Mouse (Mus musculus) neural tube, embryonic 11.5 days (tissue): ENCODE measurements around the gene Timm13. TPM values are rescaled to one million over a fixed set of nuclear protein-coding genes. Genes with fewer than 3 reads are reported as not detected.

ENCODE experiments used
- ATAC-seq: fragments of 200-750 bp; cut with Nextera tagmentation; 2 replicates; pipeline ENCODE4 v1.8.0; 2017; ENCODE audit warnings: moderate number of reproducible peaks, mild to moderate bottlenecking, moderate TSS enrichment, moderate library complexity; ENCODE audit not compliant: insufficient read depth, low FRiP score, low TSS enrichment
- DNase-seq: peaks from one replicate; pipeline ENCODE4 v3.0.0-alpha.2; 2015; ENCODE audit warnings: low spot score
- H3K27ac ChIP-seq: fragments of 300-500 bp; sonication (generic); 2 replicates; pipeline ENCODE4 v1.5.1; 2014; ENCODE audit warnings: low read depth, mild to moderate bottlenecking, low read length
- H3K27me3 ChIP-seq: fragments of 300-500 bp; sonication (generic); 2 replicates; pipeline ENCODE4 v1.6.1; 2014; ENCODE audit warnings: mild to moderate bottlenecking, low read length, mixed read lengths; ENCODE audit not compliant: control insufficient read depth, insufficient read depth
- H3K36me3 ChIP-seq: fragments of 300-500 bp; sonication (generic); 2 replicates; pipeline ENCODE4 v1.6.1; 2014; ENCODE audit warnings: mild to moderate bottlenecking, low read length, moderate library complexity, mixed read lengths; ENCODE audit not compliant: control insufficient read depth, insufficient read depth
- H3K4me1 ChIP-seq: fragments of 300-500 bp; sonication (generic); 2 replicates; pipeline ENCODE4 v1.6.1; 2014; ENCODE audit warnings: low read length, mixed read lengths; ENCODE audit not compliant: control insufficient read depth, insufficient read depth
- H3K4me2 ChIP-seq: fragments of 300-500 bp; sonication (generic); 2 replicates; pipeline ENCODE4 v1.6.1; 2014; ENCODE audit warnings: low read depth, mild to moderate bottlenecking, moderate library complexity
- H3K4me3 ChIP-seq: fragments of 300-500 bp; sonication (generic); 2 replicates; pipeline ENCODE4 v1.5.1; 2014; ENCODE audit warnings: low read depth, low read length
- H3K9ac ChIP-seq: fragments of 300-500 bp; sonication (generic); 2 replicates; pipeline ENCODE4 v1.6.1; 2014; ENCODE audit warnings: mild to moderate bottlenecking, low read length
- H3K9me3 ChIP-seq: fragments of 300-500 bp; sonication (generic); 2 replicates; pipeline ENCODE4 v1.6.1; 2016; ENCODE audit warnings: low read length; ENCODE audit not compliant: control insufficient read depth
- WGBS: fragments of 180-500 bp; shearing (Covaris S2); extraction: QIAGEN DNeasy Blood & Tissue Kit; methylation state at CpG from one replicate; pipeline ENCODE4 v1.1.7; 2014; 5-methylcytosine and 5-hydroxymethylcytosine counted together
- polyA plus RNA-seq: library from polyadenylated mRNA; unstranded; fragments of >200 nt; fragmentation: Nextera tagmentation; extraction: Ambion mirVana; gene quantifications from 2 replicates; pipeline ENCODE4 v1.2.1, GENCODE M21; 2014

Gene Timm13
- polyA plus RNA-seq, 1 experiment from 2014 or later, result 312 TPM

GRCm38 (mm10) chr10:80856267-80856666 is 44.5 kb downstream of the Timm13 start:
- H3K4me3 ChIP-seq, result peak overlapping the region; percentile 90; the same call in 1 of the 2 replicates
- H3K27ac ChIP-seq, result no peak overlapping the region
- H3K9me3 ChIP-seq, result no peaks in the 10 kb centered on the region
- no peaks in the 10 kb centered on the region for H3K27me3 ChIP-seq
- peak overlapping the region; percentile 96 for H3K4me2 ChIP-seq
- no peak for ATAC-seq
- no peak overlapping the region for H3K9ac ChIP-seq
- peaks cover 17% of the 10 kb centered on the region for H3K4me1 ChIP-seq
- WGBS, result 66% methylated on average over 3 of the region's 3 CpGs
- DNase-seq, result no peak
- peaks cover 6% of the 10 kb centered on the region for H3K36me3 ChIP-seq

GRCm38 (mm10) chr10:80855749-80856073 is 45.1 kb downstream of the Timm13 start:
- no peaks in the 10 kb centered on the region for H3K9me3 ChIP-seq
- peaks cover 6% of the 10 kb centered on the region for H3K36me3 ChIP-seq
- peak overlapping the region; percentile 73 for H3K9ac ChIP-seq
- DNase-seq (no peak), ATAC-seq (no peak)
- 24% methylated on average over 11 of the region's 11 CpGs for WGBS
- H3K27ac ChIP-seq, result no peak overlapping the region
- H3K27me3 ChIP-seq, result no peaks in the 10 kb centered on the region
- H3K4me3 ChIP-seq, result peak overlapping the region; percentile 90
- H3K4me1 ChIP-seq, result peaks cover 17% of the 10 kb centered on the region
- H3K4me2 ChIP-seq, result peak overlapping the region; percentile 96

DNA sequence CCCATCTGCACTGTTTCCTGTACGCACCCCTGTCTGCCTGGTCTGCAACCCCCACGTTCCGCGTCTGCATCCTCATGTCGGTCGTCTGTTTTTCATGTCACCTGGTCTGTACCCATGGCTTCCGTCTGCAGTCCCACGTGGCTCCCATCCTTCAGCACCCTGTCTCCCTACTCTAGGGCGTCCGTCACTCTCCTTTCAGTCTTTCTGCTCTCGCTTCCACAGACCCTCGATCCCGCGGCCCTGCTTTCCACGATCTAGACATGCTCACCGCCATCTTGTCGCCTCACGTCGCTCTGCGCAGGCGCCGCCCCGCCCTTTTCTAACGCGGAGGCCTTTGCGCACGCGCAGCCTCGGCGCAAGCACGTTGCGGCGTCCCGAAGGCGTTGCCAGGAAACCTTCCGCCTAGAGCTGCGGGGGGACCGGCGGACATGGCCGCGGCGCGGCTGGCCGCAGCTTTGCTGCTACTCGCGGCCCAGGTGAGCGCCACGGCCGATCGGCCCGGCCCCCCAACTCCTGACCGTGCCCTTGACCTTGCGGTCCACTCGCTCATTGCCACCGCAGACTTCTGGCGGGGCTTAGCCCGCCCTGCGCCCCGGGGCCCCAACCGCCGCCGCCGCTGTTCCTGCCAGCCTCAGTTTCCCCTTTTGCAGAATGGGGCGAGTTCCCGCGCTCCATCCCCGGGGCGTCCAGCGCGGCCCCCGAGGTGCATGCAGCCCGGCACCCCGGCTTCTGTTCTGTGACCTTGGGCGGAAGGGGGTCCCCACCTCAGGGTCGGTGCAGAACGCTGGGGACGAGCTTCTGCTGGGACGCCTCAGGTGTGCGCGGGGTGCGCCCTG is 45.6 kb downstream of the Timm13 start, which contains the start of the genes Lsm7 and Sppl2b:
TSS of gene Lsm7 (minus strand) at position 297 of the 836 bp plus-strand sequence.
TSS of gene Sppl2b (plus strand) at position 363 of the 836 bp plus-strand sequence.
- Histone ChIP-seq H3K9ac (peak within 1 kb of the TSS; percentile 73), H3K27ac (no peak within 1 kb of the TSS), H3K36me3 (peaks cover 6% of the 10 kb centered on the region), H3K4me3 (peak within 1 kb of the TSS; percentile 90), H3K9me3 (no peaks in the 10 kb centered on the region), H3K4me2 (peak within 1 kb of the TSS; percentile 96), H3K4me1 (peaks cover 17% of the 10 kb centered on the region), H3K27me3 (no peaks in the 10 kb centered on the region)
- ATAC-seq (peak; percentile 83), DNase-seq (peak; percentile 99)
- WGBS, result under 1% methylated on average over 79 of the region's 81 CpGs

Other genes starting within 250 kb of the Timm13 start
- gene Btbd2, start 243.9 kb downstream of the Timm13 start, polyA plus RNA-seq, result 71.1 and 78.8 TPM in 2 replicates
- gene Mknk2, start 222.9 kb downstream of the Timm13 start, polyA plus RNA-seq, result 79.5 and 85.5 TPM in 2 replicates
- 58.9 and 60.3 TPM in 2 replicates for gene Mob3a, start 199.0 kb downstream of the Timm13 start, polyA plus RNA-seq
- 10.6 and 11.5 TPM in 2 replicates for gene Izumo4, start 198.8 kb downstream of the Timm13 start, polyA plus RNA-seq
- 69.3 and 79.1 TPM in 2 replicates for gene Ap3d1, start 158.7 kb downstream of the Timm13 start, polyA plus RNA-seq
- gene Dot1l, start 145.8 kb downstream of the Timm13 start, polyA plus RNA-seq, result 23.9 and 24.3 TPM in 2 replicates
- gene Sf3a2, start 102.8 kb downstream of the Timm13 start, polyA plus RNA-seq, result 96.6 and 101 TPM in 2 replicates
- 150 and 153 TPM in 2 replicates for gene Plekhj1, start 102.3 kb downstream of the Timm13 start, polyA plus RNA-seq
- gene Amh, start 95.7 kb downstream of the Timm13 start, polyA plus RNA-seq, result not detected in 2 replicates
- gene Jsrp1, start 87.5 kb downstream of the Timm13 start, polyA plus RNA-seq, result 1.6 and 1.9 TPM in 2 replicates
- gene Oaz1, start 74.3 kb downstream of the Timm13 start, polyA plus RNA-seq, result 1,810 and 1,847 TPM in 2 replicates
- 0.40 and 0.66 TPM in 2 replicates for gene Lingo3, start 56.9 kb downstream of the Timm13 start, polyA plus RNA-seq
- gene Lsm7, start 45.8 kb downstream of the Timm13 start, polyA plus RNA-seq, result 305 and 307 TPM in 2 replicates
- gene Sppl2b, start 45.7 kb downstream of the Timm13 start, polyA plus RNA-seq, result 31.2 and 34.2 TPM in 2 replicates
- gene Tmprss9, start 29.1 kb downstream of the Timm13 start, polyA plus RNA-seq, result 0.08 and 0.11 TPM in 2 replicates
- 23.0 and 27.9 TPM in 2 replicates for gene Lmnb2, start 17.3 kb upstream of the Timm13 start, polyA plus RNA-seq
- gene Gadd45b, start 29.1 kb upstream of the Timm13 start, polyA plus RNA-seq, result 7.9 and 8.5 TPM in 2 replicates
- gene Gng7, start 114.0 kb upstream of the Timm13 start, polyA plus RNA-seq, result 8.1 and 9.4 TPM in 2 replicates
- gene Diras1, start 124.7 kb upstream of the Timm13 start, polyA plus RNA-seq, result 4.2 and 4.7 TPM in 2 replicates
- 13.3 and 14.5 TPM in 2 replicates for gene Slc39a3, start 136.5 kb upstream of the Timm13 start, polyA plus RNA-seq
- 248 and 262 TPM in 2 replicates for gene Sgta, start 159.2 kb upstream of the Timm13 start, polyA plus RNA-seq
- gene Thop1, start 169.1 kb upstream of the Timm13 start, polyA plus RNA-seq, result 63.9 and 65.8 TPM in 2 replicates
- 0.11 and 0.70 TPM in 2 replicates for gene Creb3l3, start 197.9 kb upstream of the Timm13 start, polyA plus RNA-seq
- 212 and 240 TPM in 2 replicates for gene Map2k2, start 204.9 kb upstream of the Timm13 start, polyA plus RNA-seq
- 7.1 and 8.8 TPM in 2 replicates for gene Zbtb7a, start 234.3 kb upstream of the Timm13 start, polyA plus RNA-seq